Comparison of ENCODE assay signal across 13 mouse cellular contexts in genomic region chr9:67020063-67020462, GRCm38 (mm10). TPM values are rescaled to one million over a fixed set of nuclear protein-coding genes. Genes with fewer than 3 reads are reported as not detected.
A peak's percentile ranks its signal among the peaks of the same experiment; 100 is the strongest.
DNase-seq lines count a peak whose midpoint lies in the region; ATAC-seq and TF ChIP-seq lines count a peak whose summit lies in the region.
"Had no signal": no experiment of that assay in that cellular context is flagged by ENCODE, and none has a peak within 500 bp of the region (broad histone marks: within the 10 kb centered on the region; RNA-seq: fewer than 3 reads in every experiment).

No protein-coding gene starts in this region.

- ATAC-seq in lung, postnatal 0 days, result 0 out of 2 replicates have a peak, but pooled peaks have one; percentile 12
- ATAC-seq in stomach, embryonic 15.5 days (ENCODE audit: insufficient read depth, low FRiP score, low read depth), result peak; percentile 54; the same call in 1 of the 2 replicates
- no peak for ATAC-seq in midbrain, embryonic 11.5 days (ENCODE audit: low FRiP score)

- no peaks in the 10 kb centered on the region for H3K9me3 ChIP-seq in lung, postnatal 0 days (ENCODE audit: low read length)
- H3K9me3 ChIP-seq in stomach, embryonic 15.5 days, result no peaks in the 10 kb centered on the region
- H3K9me3 ChIP-seq in midbrain, embryonic 11.5 days (ENCODE audit: control insufficient read depth, low read length), result no peaks in the 10 kb centered on the region
- H3K9me3 ChIP-seq: midbrain, embryonic 12.5 days had no signal

- no peak for TF ChIP-seq CTCF in lung, postnatal 0 days (IDR thresholded peaks at IDR 0.05)
- no peak for TF ChIP-seq CTCF in bone marrow, adult 2 months (IDR thresholded peaks at IDR 0.05; ENCODE audit: control insufficient read depth, insufficient read depth, low read length)
- no peak for TF ChIP-seq CTCF in thymus, adult 2 months (IDR thresholded peaks at IDR 0.05; ENCODE audit: borderline replicate concordance, control insufficient read depth, extremely low read depth, insufficient read depth, low read length, poor library complexity)

- DNase-seq in lung, postnatal 0 days (ENCODE audit: low spot score), result no peak
- DNase-seq in lung, postnatal 10 days, result no peak
- peak; percentile 71 for DNase-seq in liver
- DNase-seq in midbrain, embryonic 11.5 days (ENCODE audit: low spot score, missing footprints), result no peak
- no peak for DNase-seq in thymus, adult 2 months
- no peak for DNase-seq in left cerebral cortex, adult 11 months (ENCODE audit: low spot score)
- DNase-seq: kidney, adult 18-20 months; layer of hippocampus, postnatal 36 days; right cerebral cortex, adult 18-20 months; thymus, postnatal 36 days had no signal

- H3K27me3 ChIP-seq in lung, postnatal 0 days (replicated peaks; ENCODE audit: insufficient read depth, low read length), result no peaks in the 10 kb centered on the region
- H3K27me3 ChIP-seq in stomach, embryonic 15.5 days (replicated peaks), result no peaks in the 10 kb centered on the region
- H3K27me3 ChIP-seq in midbrain, embryonic 11.5 days (ENCODE audit: control insufficient read depth, insufficient read depth, low read length), result no peaks in the 10 kb centered on the region
- H3K27me3 ChIP-seq in thymus, adult 2 months (ENCODE audit: control insufficient read depth, insufficient read depth, low read length), result no peaks in the 10 kb centered on the region
- H3K27me3 ChIP-seq: midbrain, embryonic 12.5 days had no signal

- H3K27ac ChIP-seq in lung, postnatal 0 days (ENCODE audit: low read length), result 0 out of 2 replicates have a peak overlapping the region, but pooled peaks have one; percentile 15
- peak overlapping the region; percentile 18; the same call in 1 of the 2 replicates for H3K27ac ChIP-seq in bone marrow, adult 2 months (ENCODE audit: control insufficient read depth, insufficient read depth, low read depth, low read length, poor library complexity)
- 0 out of 2 replicates have a peak overlapping the region, but pooled peaks have one; percentile 1 for H3K27ac ChIP-seq in stomach, embryonic 15.5 days
- H3K27ac ChIP-seq in midbrain, embryonic 11.5 days (ENCODE audit: low read depth, low read length), result no peak overlapping the region
- no peak overlapping the region for H3K27ac ChIP-seq in thymus, adult 2 months (ENCODE audit: control insufficient read depth, insufficient read depth, low read length)
- H3K27ac ChIP-seq: midbrain, embryonic 12.5 days had no signal

- no peak for TF ChIP-seq POLR2A in bone marrow, adult 2 months (IDR thresholded peaks at IDR 0.05; ENCODE audit: borderline replicate concordance, control insufficient read depth, low read depth, low read length)
- TF ChIP-seq POLR2A in thymus, adult 2 months (IDR thresholded peaks at IDR 0.05; ENCODE audit: control insufficient read depth, extremely low read depth, insufficient read depth, low read length, poor library complexity), result no peak

- peaks cover 5% of the 10 kb centered on the region; the same call in 1 of the 2 replicates for H3K36me3 ChIP-seq in lung, postnatal 0 days (ENCODE audit: insufficient read depth, low read length)
- peaks cover 13% of the 10 kb centered on the region; the same call in 1 of the 2 replicates for H3K36me3 ChIP-seq in stomach, embryonic 15.5 days
- no peaks in the 10 kb centered on the region; the same call in 1 of the 2 replicates for H3K36me3 ChIP-seq in midbrain, embryonic 11.5 days (ENCODE audit: control insufficient read depth, insufficient read depth, low read length)
- 0 out of 2 replicates have a peak, but pooled peaks cover 6% of the 10 kb centered on the region for H3K36me3 ChIP-seq in thymus, adult 2 months (ENCODE audit: control insufficient read depth, insufficient read depth, low read length)

- peaks cover 6% of the 10 kb centered on the region; the same call in 1 of the 2 replicates for H3K4me1 ChIP-seq in lung, postnatal 0 days (ENCODE audit: insufficient read depth, low read depth, low read length)
- peaks cover 9% of the 10 kb centered on the region for H3K4me1 ChIP-seq in bone marrow, adult 2 months (ENCODE audit: control insufficient read depth, insufficient read depth, low read length)
- H3K4me1 ChIP-seq in stomach, embryonic 15.5 days, result no peaks in the 10 kb centered on the region
- H3K4me1 ChIP-seq in midbrain, embryonic 11.5 days (ENCODE audit: control insufficient read depth, insufficient read depth, low read length), result no peaks in the 10 kb centered on the region
- peaks cover 10% of the 10 kb centered on the region for H3K4me1 ChIP-seq in thymus, adult 2 months (replicated peaks; ENCODE audit: control insufficient read depth, insufficient read depth, low read length)
- H3K4me1 ChIP-seq: midbrain, embryonic 12.5 days had no signal

- 37% methylated on average over 2 of the region's 2 CpGs for WGBS in lung, postnatal 0 days
- 3% methylated on average over 2 of the region's 2 CpGs for WGBS in bone marrow, adult 2 months
- 59% methylated on average over 2 of the region's 2 CpGs for WGBS in stomach, embryonic 15.5 days
- WGBS in midbrain, embryonic 11.5 days, result 82% methylated on average over 2 of the region's 2 CpGs
- WGBS in thymus, adult 2 months, result 44% methylated on average over 2 of the region's 2 CpGs

- TF ChIP-seq EP300 in lung, postnatal 0 days (IDR thresholded peaks at IDR 0.05), result no peak

- no peak overlapping the region for H3K4me2 ChIP-seq in lung, postnatal 0 days (replicated peaks; ENCODE audit: low read depth, low read length)
- no peak overlapping the region for H3K4me2 ChIP-seq in stomach, embryonic 15.5 days
- no peak overlapping the region for H3K4me2 ChIP-seq in midbrain, embryonic 11.5 days
- H3K4me2 ChIP-seq: midbrain, embryonic 12.5 days had no signal

- no peak overlapping the region for H3K9ac ChIP-seq in lung, postnatal 0 days (replicated peaks; ENCODE audit: low read depth)
- H3K9ac ChIP-seq in stomach, embryonic 15.5 days, result no peak overlapping the region
- H3K9ac ChIP-seq in midbrain, embryonic 11.5 days (ENCODE audit: low read length), result no peak overlapping the region
- H3K9ac ChIP-seq: midbrain, embryonic 12.5 days had no signal

- no peak overlapping the region for H3K4me3 ChIP-seq in lung, postnatal 0 days (ENCODE audit: low read depth, low read length)
- H3K4me3 ChIP-seq in bone marrow, adult 2 months (replicated peaks; ENCODE audit: control insufficient read depth, low read depth, low read length), result no peak overlapping the region
- no peak overlapping the region for H3K4me3 ChIP-seq in stomach, embryonic 15.5 days (replicated peaks)
- no peak overlapping the region for H3K4me3 ChIP-seq in midbrain, embryonic 11.5 days (ENCODE audit: low read depth, low read length)
- no peak overlapping the region for H3K4me3 ChIP-seq in thymus, adult 2 months (ENCODE audit: control insufficient read depth, insufficient read depth, low read length)
- H3K4me3 ChIP-seq: midbrain, embryonic 12.5 days had no signal

RNA-seq across cellular contexts. Expression of gene Tpm1, which starts 29.1 kb away (rescaled TPM):
- 695 and 781 TPM in 2 replicates for polyA plus RNA-seq in lung, postnatal 0 days (2015; fragmentation: Nextera tagmentation; extraction: Ambion mirVana)
- 167 and 282 TPM in 2 replicates for polyA plus RNA-seq in bone marrow, adult 2 months (2011; ENCODE audit: insufficient read depth, insufficient read length, low replicate concordance, missing spikeins)
- polyA plus RNA-seq in stomach, embryonic 15.5 days (2015; fragmentation: Nextera tagmentation; extraction: Ambion mirVana), result 1,038 and 1,102 TPM in 2 replicates
- 298 and 333 TPM in 2 replicates for polyA plus RNA-seq in midbrain, embryonic 11.5 days (2014; fragmentation: Nextera tagmentation; extraction: Ambion mirVana)
- 41.5 and 237 TPM in 2 replicates for polyA plus RNA-seq in thymus, adult 2 months (2012; rRNA removed)

RNA-seq across cellular contexts. Expression of gene Lactb, which starts 44.8 kb away (rescaled TPM):
- polyA plus RNA-seq in lung, postnatal 0 days (2015; fragmentation: Nextera tagmentation; extraction: Ambion mirVana), result 13.8 and 15.4 TPM in 2 replicates
- 8.1 and 8.6 TPM in 2 replicates for polyA plus RNA-seq in bone marrow, adult 2 months (2011; ENCODE audit: insufficient read depth, insufficient read length, low replicate concordance, missing spikeins)
- polyA plus RNA-seq in stomach, embryonic 15.5 days (2015; fragmentation: Nextera tagmentation; extraction: Ambion mirVana), result 9.5 and 10.5 TPM in 2 replicates
- 11.7 and 12.6 TPM in 2 replicates for polyA plus RNA-seq in midbrain, embryonic 11.5 days (2014; fragmentation: Nextera tagmentation; extraction: Ambion mirVana)
- 12.6 and 19.1 TPM in 2 replicates for polyA plus RNA-seq in thymus, adult 2 months (2012; rRNA removed)

Comparison
In these comparisons a context has a peak if more than half of its experiments do, and no peak if none do; other contexts are left out.
1. H3K27ac ChIP-seq: peak in lung, postnatal 0 days (single experiment), bone marrow, adult 2 months (single experiment) and stomach, embryonic 15.5 days (single experiment); none in midbrain, embryonic 11.5 days (single experiment) and thymus, adult 2 months (single experiment).